Mouse (Mus musculus) E14TG2a.4 (cell line): ENCODE results near the gene Arpp21.

ENCODE experiments used
- CTCF ChIP-seq: conservative IDR thresholded peaks from 2 replicates; pipeline ENCODE4 v1.5.1; 2014; ENCODE audit warnings: low read length
- NANOG ChIP-seq: IDR thresholded peaks from 2 replicates; pipeline ENCODE4 v1.6.1; 2014; ENCODE audit warnings: borderline replicate concordance, low read length, mixed read lengths
- POU5F1 ChIP-seq: IDR thresholded peaks from 2 replicates; pipeline ENCODE4 v1.6.1; 2014; ENCODE audit warnings: low read length, borderline replicate concordance

GRCm38 (mm10) chr9:112111610-112112009 lies 124.1 kb downstream of the Arpp21 start:
- TF ChIP-seq CTCF (peak; percentile 93), POU5F1 (no peak), NANOG (no peak)
